In the genomic region with DNA sequence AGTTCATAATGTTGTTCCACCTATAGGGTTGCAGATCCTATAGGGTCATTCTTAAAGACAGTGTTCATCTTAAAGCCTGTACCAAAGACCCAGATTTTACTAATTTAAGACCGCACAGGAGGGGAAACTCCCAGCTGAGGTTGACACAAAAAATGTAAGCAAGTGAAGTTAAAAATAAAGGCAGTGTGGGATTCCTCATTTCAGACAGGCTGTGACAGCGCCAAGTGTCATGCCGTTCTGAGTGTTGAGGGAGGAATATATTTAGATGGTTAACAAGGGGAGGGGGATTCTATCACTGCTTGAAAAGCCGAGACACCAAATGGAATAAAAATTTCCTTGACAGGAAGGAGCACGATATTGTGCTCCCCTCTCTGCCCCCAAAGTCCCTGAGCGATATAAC, we compare ENCODE assay signal across 23 mouse cellular contexts.
DNase-seq lines count a peak whose midpoint lies in the region; ATAC-seq and TF ChIP-seq lines count a peak whose summit lies in the region.
"Had no signal": no experiment of that assay in that cellular context is flagged by ENCODE, and none has a peak within 500 bp of the region (broad histone marks: within the 10 kb centered on the region; RNA-seq: fewer than 3 reads in every experiment).

No protein-coding gene starts in this region.

- no peak for TF ChIP-seq CTCF in forebrain, postnatal 0 days (IDR thresholded peaks at IDR 0.05; ENCODE audit: low read depth)

- no peaks in the 10 kb centered on the region for H3K27me3 ChIP-seq in forebrain, postnatal 0 days (ENCODE audit: insufficient read depth, low read length)
- no peaks in the 10 kb centered on the region for H3K27me3 ChIP-seq in forebrain, embryonic 10.5 days (ENCODE audit: poor library complexity, severe bottlenecking)
- H3K27me3 ChIP-seq: embryonic facial prominence, embryonic 13.5 days; embryonic facial prominence, embryonic 15.5 days; forebrain, embryonic 13.5 days; forebrain, embryonic 15.5 days had no signal

- H3K9me3 ChIP-seq in forebrain, postnatal 0 days (ENCODE audit: low read length) = no peaks in the 10 kb centered on the region
- H3K9me3 ChIP-seq in forebrain, embryonic 10.5 days = no peaks in the 10 kb centered on the region
- H3K9me3 ChIP-seq: embryonic facial prominence, embryonic 13.5 days; embryonic facial prominence, embryonic 15.5 days; forebrain, embryonic 13.5 days; forebrain, embryonic 15.5 days had no signal

- no peak overlapping the region for H3K9ac ChIP-seq in forebrain, postnatal 0 days
- H3K9ac ChIP-seq: embryonic facial prominence, embryonic 13.5 days; embryonic facial prominence, embryonic 15.5 days; forebrain, embryonic 13.5 days; forebrain, embryonic 15.5 days had no signal

- H3K4me3 ChIP-seq in forebrain, postnatal 0 days (ENCODE audit: low read depth, low read length) = no peak overlapping the region
- H3K4me3 ChIP-seq in forebrain, embryonic 10.5 days = no peak overlapping the region
- H3K4me3 ChIP-seq: embryonic facial prominence, embryonic 13.5 days; embryonic facial prominence, embryonic 15.5 days; erythroblast, embryonic 14.5 days; forebrain, embryonic 13.5 days; forebrain, embryonic 15.5 days had no signal

- peak; percentile 53 for DNase-seq in forebrain, postnatal 0 days
- DNase-seq in forebrain, embryonic 10.5 days (ENCODE audit: extremely low spot score, low spot score) = no peak
- peak; percentile 10 to 18 for DNase-seq in frontal cortex, postnatal 10 days (ENCODE audit: low spot score in 2 of 2)
- no peak for DNase-seq in frontal cortex, postnatal 14 days (ENCODE audit: low spot score in 2 of 2)
- DNase-seq in right cerebral cortex, postnatal 4 days = peak; percentile 22
- no peak for DNase-seq in right cerebral cortex, adult 18-20 months
- no peak for DNase-seq in heart, adult 8-10 months (ENCODE audit: low spot score)
- DNase-seq: adrenal gland, adult 2 months; adrenal gland, postnatal 10 days; adrenal gland, postnatal 25 days; B cell, adult 2 months; cerebellum, adult 11-12 months; cerebellum, adult 8-10 months; cerebellum, adult 9-11 months; cerebellum, postnatal 14 days; cerebellum, postnatal 36 days; embryo, embryonic 11 days had no signal

- no peak overlapping the region for H3K27ac ChIP-seq in forebrain, postnatal 0 days (ENCODE audit: low read depth, low read length)
- H3K27ac ChIP-seq in forebrain, embryonic 10.5 days = no peak overlapping the region
- H3K27ac ChIP-seq: embryonic facial prominence, embryonic 13.5 days; embryonic facial prominence, embryonic 15.5 days; forebrain, embryonic 13.5 days; forebrain, embryonic 15.5 days had no signal

- H3K4me1 ChIP-seq in forebrain, postnatal 0 days (ENCODE audit: insufficient read depth) = no peaks in the 10 kb centered on the region
- no peaks in the 10 kb centered on the region for H3K4me1 ChIP-seq in forebrain, embryonic 10.5 days
- H3K4me1 ChIP-seq: embryonic facial prominence, embryonic 13.5 days; embryonic facial prominence, embryonic 15.5 days; forebrain, embryonic 13.5 days; forebrain, embryonic 15.5 days had no signal

- H3K36me3 ChIP-seq in forebrain, postnatal 0 days (ENCODE audit: insufficient read depth) = no peaks in the 10 kb centered on the region
- no peaks in the 10 kb centered on the region for H3K36me3 ChIP-seq in forebrain, embryonic 10.5 days (replicated peaks)
- H3K36me3 ChIP-seq: embryonic facial prominence, embryonic 13.5 days; embryonic facial prominence, embryonic 15.5 days; forebrain, embryonic 15.5 days had no signal

- WGBS in forebrain, postnatal 0 days = 73% methylated on average over 6 of the region's 6 CpGs
- WGBS in forebrain, embryonic 10.5 days = 92% methylated on average over 6 of the region's 6 CpGs

- ATAC-seq in forebrain, postnatal 0 days = peak; percentile 81
- ATAC-seq: CD4-positive, CD25-positive, alpha-beta regulatory T cell, adult 4 months; forebrain, embryonic 13.5 days; forebrain, embryonic 15.5 days had no signal

- H3K4me2 ChIP-seq in forebrain, postnatal 0 days (ENCODE audit: low read depth) = no peak overlapping the region
- H3K4me2 ChIP-seq: embryonic facial prominence, embryonic 13.5 days; embryonic facial prominence, embryonic 15.5 days; forebrain, embryonic 13.5 days; forebrain, embryonic 15.5 days had no signal

Comparison
In these comparisons a context has a peak if more than half of its experiments do, and no peak if none do; other contexts are left out.
1. DNase-seq: peak in forebrain, postnatal 0 days (single experiment), frontal cortex, postnatal 10 days (2 of 2) and right cerebral cortex, postnatal 4 days (single experiment); none in forebrain, embryonic 10.5 days (single experiment), frontal cortex, postnatal 14 days (0 of 2), right cerebral cortex, adult 18-20 months (single experiment) and heart, adult 8-10 months (single experiment).